Mouse (Mus musculus) embryonic facial prominence, embryonic 11.5 days (tissue): ENCODE results near the gene C2. TPM values are rescaled to one million over a fixed set of nuclear protein-coding genes. Genes with fewer than 3 reads are reported as not detected.

Experiments
- ATAC-seq: fragments of 200-750 bp; cut with Nextera tagmentation; replicated peaks from 2 replicates; pipeline ENCODE4 v1.8.0; 2017; ENCODE audit warnings: low read depth; ENCODE audit not compliant: insufficient number of reproducible peaks, low FRiP score, low TSS enrichment
- DNase-seq: peaks from one replicate; pipeline ENCODE4 v3.0.0-alpha.2; 2015; ENCODE audit warnings: low spot score
- H3K27ac ChIP-seq: fragments of 300-500 bp; sonication (generic); replicated peaks from 2 replicates; pipeline ENCODE4 v1.5.1; 2014; ENCODE audit warnings: mild to moderate bottlenecking, low read depth, low read length, control low read depth
- H3K27me3 ChIP-seq: fragments of 300-500 bp; sonication (generic); 2 replicates; pipeline ENCODE4 v1.6.1; 2014; ENCODE audit warnings: mild to moderate bottlenecking, low read length, moderate library complexity, mixed read lengths; ENCODE audit not compliant: control insufficient read depth, insufficient read depth
- H3K36me3 ChIP-seq: fragments of 300-500 bp; sonication (generic); replicated peaks from 2 replicates; pipeline ENCODE4 v1.6.1; 2014; ENCODE audit warnings: low read depth, mild to moderate bottlenecking, low read length, moderate library complexity, mixed read lengths; ENCODE audit not compliant: control insufficient read depth, insufficient read depth
- H3K4me1 ChIP-seq: fragments of 300-500 bp; sonication (generic); 2 replicates; pipeline ENCODE4 v1.6.1; 2014; ENCODE audit warnings: low read length, mixed read lengths; ENCODE audit not compliant: control insufficient read depth, insufficient read depth
- H3K4me2 ChIP-seq: fragments of 300-500 bp; sonication (generic); 2 replicates; pipeline ENCODE4 v1.6.1; 2014; ENCODE audit warnings: low read depth, mild to moderate bottlenecking, control low read depth, low read length, moderate library complexity
- H3K4me3 ChIP-seq: fragments of 300-500 bp; sonication (generic); 2 replicates; pipeline ENCODE4 v1.5.1; 2014; ENCODE audit warnings: low read depth, low read length, control low read depth
- H3K9ac ChIP-seq: fragments of 300-500 bp; sonication (generic); replicated peaks from 2 replicates; pipeline ENCODE4 v1.6.1; 2014; ENCODE audit warnings: mild to moderate bottlenecking, control low read depth, low read length
- H3K9me3 ChIP-seq: fragments of 300-500 bp; sonication (generic); replicated peaks from 2 replicates; pipeline ENCODE4 v1.6.1; 2016; ENCODE audit warnings: mild to moderate bottlenecking, low read length, inconsistent platforms, mixed read lengths; ENCODE audit not compliant: control insufficient read depth
- WGBS: fragments of 180-500 bp; shearing (Covaris S2); extraction: QIAGEN DNeasy Blood & Tissue Kit; methylation state at CpG from one replicate; pipeline ENCODE4 v1.1.7; 2014; 5-methylcytosine and 5-hydroxymethylcytosine counted together
- polyA plus RNA-seq: library from polyadenylated mRNA; unstranded; fragments of >200 nt; fragmentation: Nextera tagmentation; extraction: Ambion mirVana; gene quantifications from 2 replicates; pipeline ENCODE4 v1.2.1, GENCODE M21; 2014

C2 gene
- polyA plus RNA-seq, 1 experiment from 2014 or later = 0.81 TPM

DNA sequence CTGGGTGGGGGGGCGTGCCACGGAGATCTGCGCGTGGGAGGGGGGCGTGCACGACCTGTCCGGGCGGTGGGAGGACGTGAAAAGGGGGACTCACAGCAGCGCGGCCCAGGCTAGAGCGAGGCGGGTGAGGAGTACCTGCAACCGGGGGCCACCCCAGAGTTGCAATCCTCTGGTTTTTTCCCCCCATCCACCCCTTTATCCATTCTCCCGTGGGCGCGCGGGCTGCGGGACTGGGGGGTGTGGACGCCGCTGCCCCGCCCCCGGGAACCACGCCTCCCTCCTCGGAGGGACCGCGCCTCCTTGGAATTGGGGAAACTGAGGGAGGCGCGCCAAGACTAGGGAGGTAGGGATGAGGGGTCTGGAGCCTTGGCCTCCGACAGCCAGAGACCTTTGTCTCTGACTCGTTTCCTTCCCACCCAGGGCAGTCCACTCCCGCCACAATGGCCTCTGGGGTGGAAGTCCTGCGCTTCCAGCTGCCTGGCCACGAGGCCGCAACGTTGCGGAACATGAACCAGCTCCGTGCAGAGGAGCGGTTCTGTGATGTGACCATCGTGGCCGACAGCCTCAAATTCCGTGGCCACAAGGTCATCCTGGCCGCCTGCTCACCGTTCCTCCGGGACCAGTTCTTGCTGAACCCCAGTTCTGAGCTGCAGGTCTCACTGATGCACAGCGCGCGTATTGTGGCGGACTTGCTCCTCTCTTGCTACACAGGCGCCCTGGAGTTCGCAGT is 3.1 kb downstream of the C2 start:
- no peaks in the 10 kb centered on the region for H3K9me3 ChIP-seq
- DNase-seq (peak; percentile 45), ATAC-seq (no peak)
- H3K4me2 ChIP-seq = peak overlapping the region; percentile 83
- peak overlapping the region; percentile 87 for H3K27ac ChIP-seq
- peaks cover 4% of the 10 kb centered on the region; the same call in 1 of the 2 replicates for H3K36me3 ChIP-seq
- H3K4me3 ChIP-seq = peak overlapping the region; percentile 91
- peaks cover 7% of the 10 kb centered on the region for H3K4me1 ChIP-seq
- 10% methylated on average over 42 of the region's 51 CpGs for WGBS
- peak overlapping the region; percentile 97 for H3K9ac ChIP-seq
- H3K27me3 ChIP-seq = no peaks in the 10 kb centered on the region

- peak overlapping the region; percentile 87 for H3K27ac ChIP-seq
- WGBS = 1% methylated on average over 19 of the region's 51 CpGs
Observed at GRCm38 (mm10) chr17:34894074-34894597, 3.9 kb downstream of the C2 start.

DNA sequence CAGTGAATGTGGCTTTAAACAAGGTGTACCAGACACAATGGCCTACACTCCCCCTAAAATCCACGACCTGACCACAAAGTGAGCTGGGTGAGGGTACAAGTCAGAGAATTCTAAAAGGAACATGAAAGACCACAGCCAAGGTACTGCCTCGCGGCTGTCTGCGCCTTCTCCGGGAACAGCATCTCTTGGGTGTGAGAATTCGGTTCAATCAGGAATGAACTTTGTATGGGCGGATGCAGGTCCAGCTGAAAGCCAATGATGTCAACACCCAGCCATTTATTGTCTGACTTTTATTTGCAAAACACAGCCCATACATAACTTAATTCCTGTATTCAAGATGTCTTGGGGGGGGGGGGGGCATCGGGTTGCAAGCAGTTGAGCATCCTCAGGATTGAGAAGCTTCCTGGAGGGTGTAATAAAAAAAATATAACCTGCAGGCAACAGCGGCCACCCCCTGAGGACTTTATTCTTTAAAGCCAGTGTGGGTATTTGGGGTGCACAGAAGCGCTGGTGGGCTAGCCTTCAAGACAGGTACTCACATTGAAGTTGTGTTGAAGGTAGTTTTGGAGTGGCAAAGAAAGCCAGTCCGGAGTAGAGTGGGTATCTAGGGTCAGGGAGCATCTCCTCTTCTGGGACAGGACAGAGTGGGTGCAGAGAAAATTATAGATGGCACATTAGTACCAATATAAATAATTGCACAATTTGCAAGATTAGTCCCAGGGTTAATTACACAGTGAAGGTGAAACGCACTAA is 4.8 kb downstream of the C2 start:
- DNase-seq (no peak), ATAC-seq (no peak)
- H3K27me3 ChIP-seq = no peaks in the 10 kb centered on the region
- peaks cover 4% of the 10 kb centered on the region; the same call in 1 of the 2 replicates for H3K36me3 ChIP-seq
- peak overlapping the region; percentile 91 for H3K4me3 ChIP-seq
- H3K4me2 ChIP-seq = peak overlapping the region; percentile 44; the same call in 1 of the 2 replicates
- WGBS = 71% methylated on average over 12 of the region's 12 CpGs
- no peaks in the 10 kb centered on the region for H3K9me3 ChIP-seq
- H3K27ac ChIP-seq = 0 out of 2 replicates have a peak overlapping the region, but pooled peaks have one; percentile 9
- peaks cover 7% of the 10 kb centered on the region for H3K4me1 ChIP-seq
- H3K9ac ChIP-seq = no peak overlapping the region; the same call in 1 of the 2 replicates

More at GRCm38 (mm10) chr17:34894074-34894597, 3.9 kb downstream of the C2 start:
- H3K36me3 ChIP-seq = peaks cover 4% of the 10 kb centered on the region; the same call in 1 of the 2 replicates
- peaks cover 7% of the 10 kb centered on the region for H3K4me1 ChIP-seq
- H3K4me3 ChIP-seq = peak overlapping the region; percentile 91
- DNase-seq = peak; percentile 97
- H3K9ac ChIP-seq = peak overlapping the region; percentile 97
- H3K4me2 ChIP-seq = peak overlapping the region; percentile 83
- peak; percentile 80 for ATAC-seq
- H3K9me3 ChIP-seq = no peaks in the 10 kb centered on the region
- no peaks in the 10 kb centered on the region for H3K27me3 ChIP-seq

- no peak for DNase-seq
- Histone ChIP-seq H3K9me3 (no peaks in the 10 kb centered on the region), H3K9ac (no peak overlapping the region), H3K27me3 (no peaks in the 10 kb centered on the region), H3K4me2 (no peak overlapping the region), H3K4me3 (no peak overlapping the region), H3K27ac (no peak overlapping the region), H3K36me3 (peaks cover 3% of the 10 kb centered on the region; the same call in 1 of the 2 replicates), H3K4me1 (peaks cover 4% of the 10 kb centered on the region; the same call in 1 of the 2 replicates)
- ATAC-seq = no peak
- WGBS = 91% methylated on average over 2 of the region's 2 CpGs
Observed at GRCm38 (mm10) chr17:34891377-34891776, 6.7 kb downstream of the C2 start.

DNA sequence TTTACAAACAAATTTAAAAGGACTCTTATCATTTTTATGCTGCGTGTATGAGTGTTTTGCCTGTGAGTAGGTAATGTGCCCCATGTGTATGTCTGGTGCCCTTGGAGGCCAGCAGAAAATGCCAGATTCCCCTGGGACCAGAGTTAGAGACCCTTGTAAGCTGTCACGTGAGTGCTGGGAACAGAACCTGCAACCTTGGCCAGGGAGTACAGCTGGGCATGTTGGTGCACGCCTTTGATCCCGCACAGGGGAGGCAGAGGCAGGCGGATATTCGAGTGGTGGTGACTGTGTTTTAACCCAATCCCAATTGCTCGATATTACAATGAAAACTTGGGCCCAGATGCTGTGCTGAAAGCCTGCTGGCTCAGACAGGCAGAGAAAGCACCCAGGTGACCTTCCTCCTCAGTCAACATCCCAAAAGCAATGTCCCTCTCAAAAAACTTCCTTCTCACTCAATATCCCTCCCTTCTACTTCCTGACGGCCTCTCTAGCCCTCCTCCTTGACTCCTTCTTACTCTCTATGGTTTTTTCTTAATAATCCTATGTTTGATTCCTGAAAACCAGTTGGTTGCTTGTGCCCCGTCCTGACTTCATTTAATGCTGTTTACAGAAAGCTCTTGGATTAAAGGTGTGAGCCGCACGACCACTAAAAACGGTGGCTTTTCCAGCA is 7.9 kb downstream of the C2 start:
- no peaks in the 10 kb centered on the region for H3K27me3 ChIP-seq

GRCm38 (mm10) chr17:34887942-34888341 is 10.1 kb downstream of the C2 start:
- ATAC-seq (no peak), DNase-seq (no peak)
- Histone ChIP-seq H3K4me2 (no peak overlapping the region), H3K27me3 (no peaks in the 10 kb centered on the region), H3K4me1 (no peaks in the 10 kb centered on the region), H3K36me3 (no peaks in the 10 kb centered on the region), H3K27ac (no peak overlapping the region), H3K9ac (no peak overlapping the region), H3K4me3 (no peak overlapping the region), H3K9me3 (no peaks in the 10 kb centered on the region)
- 85% methylated on average over 5 of the region's 5 CpGs for WGBS

More for the DNA sequence above, 7.9 kb downstream of the C2 start:
- 86% methylated on average over 12 of the region's 12 CpGs for WGBS
- H3K36me3 ChIP-seq = no peaks in the 10 kb centered on the region
- H3K4me1 ChIP-seq = no peaks in the 10 kb centered on the region
- H3K4me2 ChIP-seq = no peak overlapping the region
- H3K4me3 ChIP-seq = no peak overlapping the region
- H3K9me3 ChIP-seq = no peaks in the 10 kb centered on the region
- ATAC-seq (no peak), DNase-seq (no peak)
- no peak overlapping the region for H3K9ac ChIP-seq
- no peak overlapping the region for H3K27ac ChIP-seq

GRCm38 (mm10) chr17:34885615-34886014 is 12.4 kb downstream of the C2 start:
- 81% methylated on average over 3 of the region's 3 CpGs for WGBS
- no peak for DNase-seq
- no peak overlapping the region for H3K9ac ChIP-seq
- no peak overlapping the region for H3K27ac ChIP-seq
- H3K4me1 ChIP-seq = peaks cover 2% of the 10 kb centered on the region; the same call in 1 of the 2 replicates
- no peak overlapping the region for H3K4me3 ChIP-seq
- no peak overlapping the region for H3K4me2 ChIP-seq
- H3K9me3 ChIP-seq = no peaks in the 10 kb centered on the region
- no peaks in the 10 kb centered on the region for H3K27me3 ChIP-seq
- no peaks in the 10 kb centered on the region for H3K36me3 ChIP-seq
- ATAC-seq = no peak
